Mouse (Mus musculus): ENCODE measurements around the gene Apol7b.
"Not testable (repeated sequence)": the region's sequence is repeated elsewhere in the genome, so short reads cannot be mapped to it uniquely, and the experiment has no call there.

DNA sequence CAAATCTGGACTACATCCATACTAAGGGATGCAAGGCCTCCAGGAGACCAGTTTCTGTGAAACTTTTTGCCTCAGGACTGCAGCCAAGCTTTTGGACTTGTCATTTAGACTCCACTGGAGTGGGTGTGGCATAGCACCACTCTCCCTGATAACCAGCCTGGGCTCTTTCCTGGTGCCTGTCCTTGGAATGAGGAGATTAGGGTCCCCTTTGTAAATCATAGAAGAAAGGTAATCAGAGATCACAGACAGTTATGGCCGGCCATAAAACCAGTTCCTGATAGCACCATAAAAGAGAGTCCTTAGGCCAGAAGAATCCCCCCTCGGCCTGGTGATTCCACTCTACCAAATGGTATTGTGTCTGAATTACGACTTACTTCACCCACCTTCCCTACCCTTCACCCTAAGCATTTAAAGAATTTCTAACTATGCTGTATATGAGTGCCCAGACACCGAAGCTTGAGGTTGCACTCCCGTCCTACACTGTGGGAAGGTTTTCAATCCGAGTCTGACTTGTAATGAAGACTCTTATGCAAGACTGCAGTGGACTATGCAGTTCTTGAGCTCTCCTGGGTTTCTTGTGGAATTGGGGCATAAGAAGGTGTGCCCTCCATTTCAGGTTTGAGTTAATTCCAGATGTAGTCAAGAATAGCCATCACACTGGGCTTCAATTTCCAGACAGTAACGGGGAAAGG lies 27.6 kb upstream of the Apol7b start:
- TF ChIP-seq CTCF (IDR thresholded peaks at IDR 0.05; ENCODE audit: low read depth, low read length); POLR2A (IDR thresholded peaks at IDR 0.05; ENCODE audit: borderline replicate concordance, low read depth, low read length): not testable (repeated sequence)

Data from bone marrow macrophage, adult 2 months (primary cell).